Mouse (Mus musculus): ENCODE results near the gene Atp7b. TPM values are rescaled to one million over a fixed set of nuclear protein-coding genes. Genes with fewer than 3 reads are reported as not detected.

Gene Atp7b
- polyA plus RNA-seq, 1 experiment from 2014 or later, result 5.9 TPM

GRCm38 (mm10) chr8:22017731-22018130, 42.4 kb downstream of the Atp7b start:
- Histone ChIP-seq H3K9me3 (ENCODE audit: control insufficient read depth, low read length) (no peaks in the 10 kb centered on the region), H3K4me2 (replicated peaks; ENCODE audit: low read depth) (no peak overlapping the region), H3K27ac (replicated peaks) (no peak overlapping the region), H3K27me3 (ENCODE audit: control insufficient read depth, insufficient read depth, low read length) (no peaks in the 10 kb centered on the region), H3K4me3 (ENCODE audit: low read depth, low read length) (no peak overlapping the region), H3K4me1 (replicated peaks; ENCODE audit: control insufficient read depth, insufficient read depth) (no peaks in the 10 kb centered on the region), H3K36me3 (ENCODE audit: control insufficient read depth, insufficient read depth, low read length) (no peaks in the 10 kb centered on the region), H3K9ac (ENCODE audit: low read length) (no peak overlapping the region)
- TF ChIP-seq EP300 (optimal IDR thresholded peaks at IDR 0.05), result no peak
- TF ChIP-seq CTCF (IDR thresholded peaks at IDR 0.05; ENCODE audit: low read depth), result no peak
- DNase-seq (ENCODE audit: low spot score) (no peak), ATAC-seq (ENCODE audit: low FRiP score, low TSS enrichment) (no peak)
- 79% methylated on average over 7 of the region's 7 CpGs for WGBS

DNA sequence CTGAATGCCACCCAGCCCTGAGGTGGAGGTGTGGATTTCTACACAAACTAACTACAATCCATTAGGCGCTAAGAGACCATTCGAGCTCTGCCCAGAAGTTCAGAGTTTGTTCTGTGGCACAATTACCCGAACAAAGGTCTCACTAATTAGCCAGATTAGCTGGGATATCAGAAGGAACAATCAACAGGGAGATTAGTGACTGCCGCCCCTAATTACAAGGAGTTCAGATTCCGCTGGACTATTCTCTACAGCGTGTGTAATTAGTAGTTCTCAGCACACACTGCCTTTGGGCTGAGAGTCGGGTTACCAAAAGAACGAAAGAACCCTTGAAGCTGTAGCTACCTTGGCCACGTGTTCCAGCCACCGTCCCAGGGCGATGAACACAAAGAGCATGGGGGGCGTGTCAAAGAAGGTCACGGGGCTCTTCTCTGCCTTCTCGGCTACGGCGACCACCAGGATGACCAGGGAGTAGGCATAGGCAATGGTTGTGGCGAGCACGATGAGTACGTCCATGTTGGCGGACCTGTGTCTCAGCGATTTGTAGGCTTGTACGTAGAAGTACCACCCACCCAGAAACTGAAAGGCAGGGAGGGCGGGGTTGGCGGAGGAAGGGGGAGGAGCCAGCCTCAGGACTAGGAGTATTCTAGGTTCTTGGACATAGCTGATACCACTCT, 46.9 kb downstream of the Atp7b start:
- no peak overlapping the region for H3K4me2 ChIP-seq (replicated peaks; ENCODE audit: low read depth)

DNA sequence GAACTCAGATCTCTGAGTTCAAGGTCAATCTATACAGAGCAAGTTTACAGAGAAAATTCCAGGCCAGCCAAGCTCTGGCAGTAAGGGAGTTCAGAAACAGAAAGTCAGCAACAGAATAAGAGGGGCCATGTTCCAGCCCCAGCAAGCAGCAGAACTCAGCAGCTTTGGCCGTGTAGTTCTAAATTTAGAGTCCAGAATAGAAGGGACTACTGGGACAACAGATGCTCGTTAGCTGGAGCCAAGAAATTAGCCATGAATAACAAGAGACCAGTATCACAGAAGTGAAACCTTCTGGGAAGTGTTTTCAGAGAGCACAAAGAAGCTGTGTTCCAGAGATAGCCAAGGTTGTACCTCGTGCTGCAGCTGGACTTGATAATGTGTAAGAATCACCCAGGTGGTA, 50.7 kb downstream of the Atp7b start:
- Histone ChIP-seq H3K9me3 (ENCODE audit: control insufficient read depth, low read length) (no peaks in the 10 kb centered on the region), H3K4me3 (ENCODE audit: low read depth, low read length) (no peak overlapping the region), H3K27me3 (ENCODE audit: control insufficient read depth, insufficient read depth, low read length) (no peaks in the 10 kb centered on the region), H3K36me3 (ENCODE audit: control insufficient read depth, insufficient read depth, low read length) (no peaks in the 10 kb centered on the region), H3K9ac (ENCODE audit: low read length) (no peak overlapping the region), H3K27ac (replicated peaks) (no peak overlapping the region), H3K4me2 (replicated peaks; ENCODE audit: low read depth) (no peak overlapping the region), H3K4me1 (replicated peaks; ENCODE audit: control insufficient read depth, insufficient read depth) (no peaks in the 10 kb centered on the region)
- ATAC-seq (ENCODE audit: low FRiP score, low TSS enrichment) (no peak), DNase-seq (ENCODE audit: low spot score) (no peak)
- TF ChIP-seq EP300 (optimal IDR thresholded peaks at IDR 0.05), result no peak
- no peak for TF ChIP-seq CTCF (IDR thresholded peaks at IDR 0.05; ENCODE audit: low read depth)
- WGBS, result 68% methylated on average over 3 of the region's 3 CpGs

More for the DNA sequence above, 46.9 kb downstream of the Atp7b start:
- Histone ChIP-seq H3K4me1 (replicated peaks; ENCODE audit: control insufficient read depth, insufficient read depth) (no peaks in the 10 kb centered on the region), H3K9ac (ENCODE audit: low read length) (no peak overlapping the region), H3K36me3 (ENCODE audit: control insufficient read depth, insufficient read depth, low read length) (no peaks in the 10 kb centered on the region), H3K27ac (replicated peaks) (no peak overlapping the region), H3K4me3 (ENCODE audit: low read depth, low read length) (no peak overlapping the region), H3K9me3 (ENCODE audit: control insufficient read depth, low read length) (no peaks in the 10 kb centered on the region), H3K27me3 (ENCODE audit: control insufficient read depth, insufficient read depth, low read length) (no peaks in the 10 kb centered on the region)
- peak; percentile 14; the same call in 1 of the 2 replicates for ATAC-seq (ENCODE audit: low FRiP score, low TSS enrichment)
- TF ChIP-seq CTCF (IDR thresholded peaks at IDR 0.05; ENCODE audit: low read depth) (no peak), EP300 (optimal IDR thresholded peaks at IDR 0.05) (no peak)
- DNase-seq (ENCODE audit: low spot score), result no peak
- 78% methylated on average over 24 of the region's 24 CpGs for WGBS

- H3K9ac ChIP-seq (ENCODE audit: low read length), result no peak overlapping the region
- WGBS, result 67% methylated on average over 6 of the region's 6 CpGs
Observed at GRCm38 (mm10) chr8:22006423-22006822, 53.7 kb downstream of the Atp7b start.

GRCm38 (mm10) chr8:22004750-22005522, 55.2 kb downstream of the Atp7b start:
- ATAC-seq (ENCODE audit: low FRiP score, low TSS enrichment), result no peak
- H3K4me2 ChIP-seq (replicated peaks; ENCODE audit: low read depth), result no peak overlapping the region
- 81% methylated on average over 14 of the region's 14 CpGs for WGBS
- DNase-seq (ENCODE audit: low spot score), result no peak
- no peaks in the 10 kb centered on the region for H3K9me3 ChIP-seq (ENCODE audit: control insufficient read depth, low read length)
- H3K9ac ChIP-seq (ENCODE audit: low read length), result no peak overlapping the region
- TF ChIP-seq EP300 (optimal IDR thresholded peaks at IDR 0.05), result no peak
- no peak for TF ChIP-seq CTCF (IDR thresholded peaks at IDR 0.05; ENCODE audit: low read depth)
- no peak overlapping the region for H3K27ac ChIP-seq (replicated peaks)
- H3K36me3 ChIP-seq (ENCODE audit: control insufficient read depth, insufficient read depth, low read length), result no peaks in the 10 kb centered on the region
- H3K4me3 ChIP-seq (ENCODE audit: low read depth, low read length), result no peak overlapping the region
- no peaks in the 10 kb centered on the region for H3K27me3 ChIP-seq (ENCODE audit: control insufficient read depth, insufficient read depth, low read length)
- no peaks in the 10 kb centered on the region for H3K4me1 ChIP-seq (replicated peaks; ENCODE audit: control insufficient read depth, insufficient read depth)

More at GRCm38 (mm10) chr8:22006423-22006822, 53.7 kb downstream of the Atp7b start:
- ATAC-seq (ENCODE audit: low FRiP score, low TSS enrichment) (no peak), DNase-seq (ENCODE audit: low spot score) (no peak)
- Histone ChIP-seq H3K27me3 (ENCODE audit: control insufficient read depth, insufficient read depth, low read length) (no peaks in the 10 kb centered on the region), H3K4me3 (ENCODE audit: low read depth, low read length) (no peak overlapping the region), H3K4me2 (replicated peaks; ENCODE audit: low read depth) (no peak overlapping the region), H3K9me3 (ENCODE audit: control insufficient read depth, low read length) (no peaks in the 10 kb centered on the region), H3K27ac (replicated peaks) (no peak overlapping the region), H3K4me1 (replicated peaks; ENCODE audit: control insufficient read depth, insufficient read depth) (no peaks in the 10 kb centered on the region), H3K36me3 (ENCODE audit: control insufficient read depth, insufficient read depth, low read length) (no peaks in the 10 kb centered on the region)
- TF ChIP-seq CTCF (IDR thresholded peaks at IDR 0.05; ENCODE audit: low read depth) (no peak), EP300 (optimal IDR thresholded peaks at IDR 0.05) (no peak)

DNA sequence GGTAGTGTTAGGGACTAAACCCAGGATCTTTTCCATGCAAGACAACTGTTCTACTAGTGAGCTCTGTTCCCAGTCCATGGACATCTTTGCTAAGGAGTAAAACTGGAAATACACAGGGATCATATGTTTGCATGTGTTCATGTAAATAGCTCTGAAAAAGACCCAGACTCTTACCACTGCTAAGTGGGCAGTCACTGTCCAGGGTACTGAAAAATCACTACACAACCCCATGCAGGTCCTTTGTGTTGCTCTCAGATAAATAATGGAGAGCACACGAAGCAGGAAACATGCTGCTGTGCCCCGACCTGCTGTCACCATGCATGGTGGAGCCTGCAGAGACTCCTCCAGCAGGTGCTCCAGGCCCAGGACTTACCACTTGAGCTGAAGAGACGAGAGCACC, 64.9 kb downstream of the Atp7b start:
- H3K4me3 ChIP-seq (ENCODE audit: low read depth, low read length), result no peak overlapping the region
- WGBS, result 43% methylated on average over 3 of the region's 3 CpGs
- DNase-seq (ENCODE audit: low spot score) (no peak), ATAC-seq (ENCODE audit: low FRiP score, low TSS enrichment) (no peak)
- no peaks in the 10 kb centered on the region for H3K4me1 ChIP-seq (replicated peaks; ENCODE audit: control insufficient read depth, insufficient read depth)
- no peak for TF ChIP-seq CTCF (IDR thresholded peaks at IDR 0.05; ENCODE audit: low read depth)
- no peak for TF ChIP-seq EP300 (optimal IDR thresholded peaks at IDR 0.05)
- no peaks in the 10 kb centered on the region for H3K9me3 ChIP-seq (ENCODE audit: control insufficient read depth, low read length)
- no peak overlapping the region for H3K27ac ChIP-seq (replicated peaks)
- H3K4me2 ChIP-seq (replicated peaks; ENCODE audit: low read depth), result no peak overlapping the region
- H3K27me3 ChIP-seq (ENCODE audit: control insufficient read depth, insufficient read depth, low read length), result no peaks in the 10 kb centered on the region
- H3K9ac ChIP-seq (ENCODE audit: low read length), result no peak overlapping the region
- no peaks in the 10 kb centered on the region for H3K36me3 ChIP-seq (ENCODE audit: control insufficient read depth, insufficient read depth, low read length)
